In genomic region chr10:120162840-120163239, GRCm38 (mm10) we compare ENCODE assay signal across 24 mouse cellular contexts. TPM values are rescaled to one million over a fixed set of nuclear protein-coding genes. Genes with fewer than 3 reads are reported as not detected.
DNase-seq lines count a peak whose midpoint lies in the region; ATAC-seq and TF ChIP-seq lines count a peak whose summit lies in the region.
"Had no signal": no experiment of that assay in that cellular context is flagged by ENCODE, and none has a peak within 500 bp of the region (broad histone marks: within the 10 kb centered on the region; RNA-seq: fewer than 3 reads in every experiment).

No protein-coding gene starts in this region.

- H3K4me1 ChIP-seq in CH12.LX (ENCODE audit: control insufficient read depth in 1 of 2, insufficient read depth in 2 of 2) (peaks cover 4 to 38% of the 10 kb centered on the region in 2 experiments), ES-Bruce4 (ENCODE audit: control insufficient read depth, insufficient read depth, low read length) (peaks cover 4% of the 10 kb centered on the region), G1E (ENCODE audit: insufficient read depth, low read depth, low read length) (peaks cover 58% of the 10 kb centered on the region)
- peaks cover 31% of the 10 kb centered on the region for H3K4me1 ChIP-seq in bone marrow macrophage, adult 2 months (ENCODE audit: control insufficient read depth, insufficient read depth, low read length)
- H3K4me1 ChIP-seq in forebrain, embryonic 16.5 days (replicated peaks; ENCODE audit: control insufficient read depth, insufficient read depth, low read length): no peaks in the 10 kb centered on the region
- H3K4me1 ChIP-seq in forebrain, postnatal 0 days (ENCODE audit: insufficient read depth): no peaks in the 10 kb centered on the region
- no peaks in the 10 kb centered on the region for H3K4me1 ChIP-seq in neural tube, embryonic 15.5 days
- H3K4me1 ChIP-seq: hindbrain, embryonic 15.5 days had no signal

- dilution Hi-C loops in CH12.LX (cut with MboI; ENCODE audit: extremely low pct_ligation_motif_present, extremely low pct_unique_long_range_greater_than_20kb, low sequenced_read_pairs): no loop called here

- H3K27ac ChIP-seq in CH12.LX (ENCODE audit: insufficient read depth, low read depth) (no peak overlapping the region), ES-Bruce4 (ENCODE audit: insufficient read depth, low read length) (peak overlapping the region; percentile 83)
- H3K27ac ChIP-seq in bone marrow macrophage, adult 2 months (ENCODE audit: insufficient read depth, low read depth, low read length): peak overlapping the region; percentile 79
- no peak overlapping the region for H3K27ac ChIP-seq in forebrain, embryonic 16.5 days (ENCODE audit: low read length)
- H3K27ac ChIP-seq in forebrain, postnatal 0 days (ENCODE audit: low read depth, low read length): no peak overlapping the region
- H3K27ac ChIP-seq in neural tube, embryonic 15.5 days (replicated peaks): no peak overlapping the region
- H3K27ac ChIP-seq: forebrain, embryonic 10.5 days; hindbrain, embryonic 12.5 days; hindbrain, embryonic 15.5 days had no signal

- TF ChIP-seq POLR2A in CH12.LX (IDR thresholded peaks at IDR 0.05; ENCODE audit: low read depth, low read length) (no peak), ES-Bruce4 (IDR thresholded peaks at IDR 0.05; ENCODE audit: insufficient read depth, low read length) (no peak)
- TF ChIP-seq POLR2A in bone marrow macrophage, adult 2 months (IDR thresholded peaks at IDR 0.05; ENCODE audit: borderline replicate concordance, low read depth, low read length): no peak

- H3K27me3 ChIP-seq in CH12.LX (replicated peaks) (no peaks in the 10 kb centered on the region), ES-Bruce4 (ENCODE audit: control insufficient read depth, insufficient read depth, low read length, poor library complexity, severe bottlenecking) (no peaks in the 10 kb centered on the region), G1E (ENCODE audit: insufficient read depth, low read length) (no peaks in the 10 kb centered on the region)
- H3K27me3 ChIP-seq in forebrain, embryonic 16.5 days (replicated peaks; ENCODE audit: control insufficient read depth, insufficient read depth, low read length): no peaks in the 10 kb centered on the region
- no peaks in the 10 kb centered on the region for H3K27me3 ChIP-seq in forebrain, postnatal 0 days (ENCODE audit: insufficient read depth, low read length)
- no peaks in the 10 kb centered on the region for H3K27me3 ChIP-seq in neural tube, embryonic 15.5 days (replicated peaks)
- H3K27me3 ChIP-seq: hindbrain, embryonic 12.5 days; hindbrain, embryonic 15.5 days had no signal

- 86% methylated on average over 10 of the region's 10 CpGs for WGBS in forebrain, embryonic 16.5 days
- WGBS in forebrain, postnatal 0 days: 88% methylated on average over 10 of the region's 10 CpGs
- WGBS in neural tube, embryonic 15.5 days: 88% methylated on average over 10 of the region's 10 CpGs

- TF ChIP-seq RAD21 in CH12.LX (IDR thresholded peaks at IDR 0.05; ENCODE audit: low read depth, low read length): no peak

- H3K9me3 ChIP-seq in CH12.LX (replicated peaks; ENCODE audit: low read length) (no peaks in the 10 kb centered on the region), ES-Bruce4 (replicated peaks; ENCODE audit: control insufficient read depth, insufficient read depth, low read length, poor library complexity, severe bottlenecking) (no peaks in the 10 kb centered on the region), G1E (replicated peaks) (no peaks in the 10 kb centered on the region)
- no peaks in the 10 kb centered on the region for H3K9me3 ChIP-seq in forebrain, embryonic 16.5 days (ENCODE audit: control insufficient read depth, low read length)
- H3K9me3 ChIP-seq in forebrain, postnatal 0 days (ENCODE audit: low read length): no peaks in the 10 kb centered on the region
- no peaks in the 10 kb centered on the region for H3K9me3 ChIP-seq in neural tube, embryonic 15.5 days (replicated peaks)
- H3K9me3 ChIP-seq: forebrain, embryonic 10.5 days; hindbrain, embryonic 12.5 days; hindbrain, embryonic 15.5 days had no signal

- no peak for ATAC-seq in G1E (ENCODE audit: extremely low read depth, insufficient number of reproducible peaks, low FRiP score, poor library complexity, severe bottlenecking)
- no peak for ATAC-seq in forebrain, embryonic 16.5 days
- no peak for ATAC-seq in CD4-positive, CD25-positive, alpha-beta regulatory T cell, adult 4 months
- ATAC-seq in forebrain, postnatal 0 days: no peak
- ATAC-seq in neural tube, embryonic 15.5 days (ENCODE audit: low FRiP score): no peak
- ATAC-seq: forebrain, embryonic 14.5 days; intestine, postnatal 0 days had no signal

- no peak for TF ChIP-seq EP300 in CH12.LX (IDR thresholded peaks at IDR 0.05; ENCODE audit: low read length)
- peak; percentile 68; the same call in 1 of the 2 replicates for TF ChIP-seq EP300 in ES-Bruce4 (IDR thresholded peaks at IDR 0.05; ENCODE audit: insufficient read depth, low read depth, low read length)

- H3K36me3 ChIP-seq in CH12.LX (replicated peaks in 1 of 2; ENCODE audit: control insufficient read depth in 1 of 2, insufficient read depth in 1 of 2, low read length in 1 of 2) (peaks cover 2 to 4% of the 10 kb centered on the region in 2 experiments), ES-Bruce4 (ENCODE audit: control insufficient read depth, insufficient read depth, low read length, poor library complexity, severe bottlenecking) (peaks cover 9% of the 10 kb centered on the region), G1E (replicated peaks) (peaks cover 40% of the 10 kb centered on the region)
- H3K36me3 ChIP-seq in forebrain, embryonic 16.5 days (ENCODE audit: control insufficient read depth, insufficient read depth): no peaks in the 10 kb centered on the region
- no peaks in the 10 kb centered on the region for H3K36me3 ChIP-seq in forebrain, postnatal 0 days (ENCODE audit: insufficient read depth)
- H3K36me3 ChIP-seq in neural tube, embryonic 15.5 days: no peaks in the 10 kb centered on the region
- H3K36me3 ChIP-seq: forebrain, embryonic 10.5 days; hindbrain, embryonic 12.5 days; hindbrain, embryonic 15.5 days had no signal

- no peak overlapping the region for H3K9ac ChIP-seq in CH12.LX (ENCODE audit: insufficient read depth, low read depth)
- peak overlapping the region; percentile 62 for H3K9ac ChIP-seq in ES-Bruce4 (ENCODE audit: low read depth, poor library complexity, severe bottlenecking)
- H3K9ac ChIP-seq in forebrain, embryonic 16.5 days (replicated peaks; ENCODE audit: low read depth, low read length): no peak overlapping the region
- H3K9ac ChIP-seq in forebrain, postnatal 0 days: no peak overlapping the region
- H3K9ac ChIP-seq in neural tube, embryonic 15.5 days (replicated peaks): no peak overlapping the region
- H3K9ac ChIP-seq: hindbrain, embryonic 12.5 days; hindbrain, embryonic 15.5 days had no signal

- peak; percentile 33 for DNase-seq in CH12.LX (ENCODE audit: extremely low read depth)
- DNase-seq in G1E (ENCODE audit: low spot score): no peak
- no peak for DNase-seq in forebrain, postnatal 0 days
- DNase-seq: adrenal gland, postnatal 10 days; adrenal gland, postnatal 36 days; B cell, adult 2 months; cerebellum, adult 11 months; cerebellum, adult 2 months; cerebellum, postnatal 10 days; cerebellum, postnatal 36 days; gastrocnemius, postnatal 10 days; gastrocnemius, postnatal 36 days had no signal

- H3K4me2 ChIP-seq in CH12.LX (ENCODE audit: insufficient read depth, low read depth, poor library complexity, severe bottlenecking): no peak overlapping the region
- H3K4me2 ChIP-seq in forebrain, embryonic 16.5 days (ENCODE audit: low read length): no peak overlapping the region
- no peak overlapping the region for H3K4me2 ChIP-seq in forebrain, postnatal 0 days (ENCODE audit: low read depth)
- H3K4me2 ChIP-seq in neural tube, embryonic 15.5 days: no peak overlapping the region
- H3K4me2 ChIP-seq: heart, embryonic 11.5 days; hindbrain, embryonic 12.5 days; hindbrain, embryonic 15.5 days had no signal

- in situ Hi-C loops in CH12.LX (cut with MboI; ENCODE audit: low pct_ligation_motif_present, low pct_unique_long_range_greater_than_20kb, low sequenced_read_pairs): no loop called here

- H3K4me3 ChIP-seq in CH12.LX (replicated peaks in 1 of 3; ENCODE audit: low read depth in 2 of 3, low read length in 2 of 3, poor library complexity in 1 of 3) (peak overlapping the region in 1 of 3 experiments; percentile 22), ES-Bruce4 (ENCODE audit: low read depth, low read length) (peak overlapping the region; percentile 16), G1E (ENCODE audit: low read depth, low read length) (peak overlapping the region; percentile 30; the same call in 1 of the 2 replicates)
- H3K4me3 ChIP-seq in bone marrow macrophage, adult 2 months (ENCODE audit: insufficient read depth, low read length): no peak overlapping the region
- H3K4me3 ChIP-seq in forebrain, embryonic 16.5 days (replicated peaks; ENCODE audit: low read length): no peak overlapping the region
- H3K4me3 ChIP-seq in forebrain, postnatal 0 days (ENCODE audit: low read depth, low read length): no peak overlapping the region
- H3K4me3 ChIP-seq in neural tube, embryonic 15.5 days (replicated peaks): no peak overlapping the region
- H3K4me3 ChIP-seq: forebrain, embryonic 10.5 days; hindbrain, embryonic 12.5 days; hindbrain, embryonic 15.5 days had no signal

- no peaks in the 10 kb centered on the region for H3K79me2 ChIP-seq in CH12.LX (replicated peaks; ENCODE audit: control insufficient read depth, extremely low read depth, insufficient read depth, poor library complexity, severe bottlenecking)

- TF ChIP-seq CTCF in CH12.LX (conservative IDR thresholded peaks at IDR 0.05 in 1 of 2, IDR thresholded peaks at IDR 0.05 in 1 of 2; ENCODE audit: low read depth in 2 of 2, low read length in 2 of 2) (no peak), ES-Bruce4 (IDR thresholded peaks at IDR 0.05; ENCODE audit: low read depth, low read length) (no peak), G1E (IDR thresholded peaks at IDR 0.05; ENCODE audit: low read depth, low read length) (no peak)
- TF ChIP-seq CTCF in bone marrow macrophage, adult 2 months (IDR thresholded peaks at IDR 0.05; ENCODE audit: low read depth, low read length): no peak
- TF ChIP-seq CTCF in forebrain, postnatal 0 days (IDR thresholded peaks at IDR 0.05; ENCODE audit: low read depth): no peak

RNA-seq across cellular contexts. Expression of gene Tmbim4, which starts 38.5 kb away (rescaled TPM):
- total RNA-seq in CH12.LX (2012; rRNA removed): 83.6 and 97.8 TPM in 2 replicates
- total RNA-seq in CH12.LX (2014; rRNA removed): 112 and 121 TPM in 2 replicates
- polyA plus RNA-seq in CH12.LX (2012; ENCODE audit: insufficient read length, low read depth): 104 and 113 TPM in 2 replicates
- 52.1 and 56.3 TPM in 2 replicates for polyA plus RNA-seq in ES-Bruce4 (2011; ENCODE audit: insufficient read depth, insufficient read length, low read depth, missing spikeins)
- total RNA-seq in G1E (2014; fragmentation: Nextera tagmentation): 70.1 and 74.0 TPM in 2 replicates
- 92.5 and 104 TPM in 2 replicates for total RNA-seq in G1E (2017)
- 65.2 and 67.5 TPM in 2 replicates for polyA plus RNA-seq in G1E (2012)
- polyA plus RNA-seq in bone marrow macrophage, adult 2 months (2012; ENCODE audit: insufficient read depth, insufficient read length, missing spikeins): 157 and 180 TPM in 2 replicates
- polyA plus RNA-seq in forebrain, embryonic 16.5 days (2015; fragmentation: Nextera tagmentation; extraction: Ambion mirVana): 76.7 and 80.7 TPM in 2 replicates
- polyA plus RNA-seq in CD4-positive, CD25-positive, alpha-beta regulatory T cell, adult 4 months (2017; shearing (Covaris generic)): 100 to 1,000 TPM; 129 to 132 TPM
- total RNA-seq in forebrain, postnatal 0 days (2014; rRNA removed): 32.2 and 40.4 TPM in 2 replicates
- 100 and 115 TPM in 2 replicates for polyA plus RNA-seq in forebrain, postnatal 0 days (2015; fragmentation: Nextera tagmentation; extraction: Ambion mirVana)
- 107 and 114 TPM in 2 replicates for polyA plus RNA-seq in neural tube, embryonic 15.5 days (2015; fragmentation: Nextera tagmentation; extraction: Ambion mirVana)

RNA-seq across cellular contexts. Expression of gene Irak3, which starts 39.1 kb away (rescaled TPM):
- total RNA-seq in CH12.LX (2012; rRNA removed): 2.1 and 3.1 TPM in 2 replicates
- total RNA-seq in CH12.LX (2014; rRNA removed): 0.50 TPM in 2 replicates
- polyA plus RNA-seq in CH12.LX (2012; ENCODE audit: insufficient read length, low read depth): 0.65 and 1.1 TPM in 2 replicates
- 10.3 and 12.1 TPM in 2 replicates for polyA plus RNA-seq in ES-Bruce4 (2011; ENCODE audit: insufficient read depth, insufficient read length, low read depth, missing spikeins)
- total RNA-seq in G1E (2014; fragmentation: Nextera tagmentation): 0.87 TPM in 1 of 2 replicates, not detected in the other
- 0.16 TPM in 1 of 2 replicates, not detected in the other for total RNA-seq in G1E (2017)
- polyA plus RNA-seq in G1E (2012): 0.01 TPM in 1 of 2 replicates, not detected in the other
- polyA plus RNA-seq in bone marrow macrophage, adult 2 months (2012; ENCODE audit: insufficient read depth, insufficient read length, missing spikeins): 75.9 and 80.3 TPM in 2 replicates
- 0.21 and 0.23 TPM in 2 replicates for polyA plus RNA-seq in forebrain, embryonic 16.5 days (2015; fragmentation: Nextera tagmentation; extraction: Ambion mirVana)
- 1 to 10 TPM; 3.9 to 4.5 TPM for polyA plus RNA-seq in CD4-positive, CD25-positive, alpha-beta regulatory T cell, adult 4 months (2017; shearing (Covaris generic))
- 0.08 and 0.33 TPM in 2 replicates for total RNA-seq in forebrain, postnatal 0 days (2014; rRNA removed)
- 0.13 and 0.28 TPM in 2 replicates for polyA plus RNA-seq in forebrain, postnatal 0 days (2015; fragmentation: Nextera tagmentation; extraction: Ambion mirVana)
- 0.29 and 1.2 TPM in 2 replicates for polyA plus RNA-seq in neural tube, embryonic 15.5 days (2015; fragmentation: Nextera tagmentation; extraction: Ambion mirVana)
- total RNA-seq: MEL had no signal

RNA-seq across cellular contexts. Expression of gene Helb, which starts 50.1 kb away (rescaled TPM):
- total RNA-seq in CH12.LX (2012; rRNA removed) (15.6 and 16.0 TPM in 2 replicates), CH12.LX (2014; rRNA removed) (21.8 and 22.0 TPM in 2 replicates), G1E (2014; fragmentation: Nextera tagmentation) (44.8 and 58.5 TPM in 2 replicates), G1E (2017) (47.7 and 51.0 TPM in 2 replicates)
- polyA plus RNA-seq in CH12.LX (2012; ENCODE audit: insufficient read length, low read depth) (15.5 and 16.4 TPM in 2 replicates), ES-Bruce4 (2011; ENCODE audit: insufficient read depth, insufficient read length, low read depth, missing spikeins) (30.4 and 30.9 TPM in 2 replicates), G1E (2012) (10.6 and 16.4 TPM in 2 replicates)
- 22.9 and 28.3 TPM in 2 replicates for polyA plus RNA-seq in bone marrow macrophage, adult 2 months (2012; ENCODE audit: insufficient read depth, insufficient read length, missing spikeins)
- polyA plus RNA-seq in forebrain, embryonic 16.5 days (2015; fragmentation: Nextera tagmentation; extraction: Ambion mirVana): 3.8 and 4.8 TPM in 2 replicates
- 10 to 100 TPM; 10.5 to 14.7 TPM for polyA plus RNA-seq in CD4-positive, CD25-positive, alpha-beta regulatory T cell, adult 4 months (2017; shearing (Covaris generic))
- 3.4 and 3.9 TPM in 2 replicates for total RNA-seq in forebrain, postnatal 0 days (2014; rRNA removed)
- polyA plus RNA-seq in forebrain, postnatal 0 days (2015; fragmentation: Nextera tagmentation; extraction: Ambion mirVana): 1.4 and 2.1 TPM in 2 replicates
- polyA plus RNA-seq in neural tube, embryonic 15.5 days (2015; fragmentation: Nextera tagmentation; extraction: Ambion mirVana): 2.6 and 3.5 TPM in 2 replicates

Comparison
In these comparisons a context has a peak if more than half of its experiments do, and no peak if none do; other contexts are left out.
1. H3K27ac ChIP-seq: peak in ES-Bruce4 (single experiment) and bone marrow macrophage, adult 2 months (single experiment); none in CH12.LX (single experiment), forebrain, embryonic 16.5 days (single experiment), forebrain, postnatal 0 days (single experiment) and neural tube, embryonic 15.5 days (single experiment).
2. H3K4me3 ChIP-seq: peak in ES-Bruce4 (single experiment) and G1E (single experiment); none in bone marrow macrophage, adult 2 months (single experiment), forebrain, embryonic 16.5 days (single experiment), forebrain, postnatal 0 days (single experiment) and neural tube, embryonic 15.5 days (single experiment).